Mouse (Mus musculus): Measurements from ENCODE around the gene Sv2b. TPM values are rescaled to one million over a fixed set of nuclear protein-coding genes. Genes with fewer than 3 reads are reported as not detected.
"Not testable (repeated sequence)": the region's sequence is repeated elsewhere in the genome, so short reads cannot be mapped to it uniquely, and the experiment has no call there.

The Sv2b gene
- total RNA-seq, 4 experiments from 2014 or later, result 309 to 345 (median 330) TPM

DNA sequence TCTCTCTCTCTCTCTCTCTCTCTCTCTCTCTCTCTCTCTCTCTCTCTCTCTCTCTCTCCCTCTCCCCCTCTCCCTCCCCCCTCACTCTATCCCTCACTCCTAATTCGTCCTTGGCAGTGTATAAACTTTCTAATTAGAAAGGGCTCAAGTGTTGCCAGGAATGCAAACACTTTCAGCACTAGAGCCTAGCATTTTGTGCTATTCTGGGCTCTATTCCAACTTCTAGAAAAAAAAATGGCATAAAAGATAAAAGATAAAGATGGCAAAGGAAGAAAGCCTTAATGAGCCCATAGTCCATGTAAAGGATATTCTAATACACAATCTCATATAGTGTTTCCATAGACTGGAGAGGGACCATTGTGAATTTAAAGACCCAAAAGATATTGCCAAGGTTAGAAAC lies 88.3 kb downstream of the Sv2b start:
- DNase-seq (ENCODE audit: low spot score in 2 of 2), result no peak

DNA sequence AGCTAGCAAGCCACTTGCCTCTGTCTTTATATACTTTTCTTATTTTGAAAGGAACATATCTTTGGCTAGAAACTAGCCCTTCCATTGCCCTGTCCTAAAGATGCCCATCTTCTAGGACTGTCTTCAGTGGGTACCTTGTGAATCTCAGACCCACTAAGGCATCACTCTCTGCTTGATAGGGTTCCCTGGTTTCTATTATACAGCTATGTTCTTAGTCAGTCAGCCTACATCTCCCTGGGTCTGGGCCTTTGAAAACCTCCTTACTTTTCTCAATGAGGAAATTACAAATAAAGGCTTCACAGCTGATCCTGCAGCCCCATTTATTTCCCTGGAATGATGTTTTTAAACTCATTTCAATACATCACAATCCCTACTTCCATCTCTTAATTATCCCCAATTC lies 88.8 kb downstream of the Sv2b start:
- DNase-seq (ENCODE audit: low spot score in 2 of 2), result no peak

GRCm38 (mm10) chr7:75216180-75216579 lies 92.9 kb downstream of the Sv2b start:
- no peak for DNase-seq (ENCODE audit: low spot score in 2 of 2)

DNA sequence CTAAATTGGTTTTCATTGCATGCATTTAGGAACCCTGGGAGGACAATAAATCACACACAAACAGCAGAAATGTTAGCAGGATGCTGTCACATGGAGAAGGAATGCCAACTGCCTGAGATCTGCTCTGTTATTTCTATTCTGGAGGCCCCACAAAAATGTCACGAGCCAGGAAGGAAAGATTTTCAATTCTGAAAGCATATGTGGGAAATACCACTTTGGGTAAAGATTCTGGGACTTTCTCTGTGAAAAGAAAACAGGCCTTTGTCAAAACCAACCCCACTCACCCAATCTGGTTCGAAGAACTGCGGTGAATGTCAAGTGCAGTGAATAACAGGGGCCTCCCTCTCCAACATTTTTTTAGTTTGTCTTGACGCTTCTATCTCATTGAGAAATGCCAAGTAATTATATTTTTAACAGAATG lies 99.8 kb downstream of the Sv2b start:
- DNase-seq (ENCODE audit: low spot score in 2 of 2), result peak in 1 of 2 experiments; percentile 67

DNA sequence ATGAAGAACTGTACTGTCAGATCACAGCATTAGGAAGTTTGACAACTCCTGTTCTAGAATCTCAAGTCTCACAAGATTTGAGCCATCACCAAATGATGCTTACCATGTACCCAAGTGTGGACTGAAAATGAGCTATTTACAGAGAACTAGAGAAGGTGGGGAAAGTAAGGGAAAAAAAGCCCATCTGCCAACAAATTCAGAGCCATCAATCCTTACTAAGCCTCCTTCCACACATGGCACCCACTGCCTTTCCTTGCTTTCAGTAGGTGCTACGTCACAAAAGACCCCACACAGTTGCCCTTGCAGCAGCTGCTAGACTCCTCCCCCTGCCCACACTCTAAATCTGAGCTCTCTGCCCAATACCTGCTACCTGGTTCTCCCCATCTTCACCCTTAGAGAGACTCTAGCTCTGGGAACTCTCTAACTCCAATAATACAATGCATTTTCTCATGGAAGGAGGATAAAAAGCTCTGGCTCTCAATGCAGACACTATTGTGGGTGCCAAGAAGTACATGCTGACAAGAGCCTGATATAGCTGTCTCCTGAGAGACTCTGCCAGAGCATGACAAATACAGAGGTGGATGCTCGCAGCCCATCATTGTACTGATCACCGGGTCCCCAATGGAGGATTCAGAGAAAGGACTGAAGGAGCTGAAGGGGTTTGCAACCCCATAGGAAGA lies 101.0 kb downstream of the Sv2b start:
- no peak for DNase-seq (ENCODE audit: low spot score in 2 of 2)

DNA sequence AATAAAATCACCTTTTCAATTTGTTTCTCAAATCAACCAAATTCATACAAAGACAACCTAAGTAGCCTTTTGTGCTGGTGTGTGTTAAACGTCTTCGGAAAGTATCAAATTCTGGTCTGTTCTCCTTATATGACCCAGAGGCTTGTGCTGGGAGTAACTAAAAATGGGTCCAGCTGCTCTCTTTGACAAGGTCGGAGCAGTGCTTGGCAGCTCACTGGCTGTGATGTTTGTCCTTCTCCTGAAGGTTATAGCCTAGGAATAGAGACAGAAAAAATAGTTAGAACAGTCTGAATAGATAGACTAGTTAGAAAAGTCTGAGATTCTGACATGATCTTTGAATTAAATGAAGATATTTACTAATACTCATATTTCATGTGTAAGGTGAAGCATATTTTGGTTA lies 102.4 kb downstream of the Sv2b start:
- DNase-seq (ENCODE audit: low spot score in 2 of 2), result no peak

DNA sequence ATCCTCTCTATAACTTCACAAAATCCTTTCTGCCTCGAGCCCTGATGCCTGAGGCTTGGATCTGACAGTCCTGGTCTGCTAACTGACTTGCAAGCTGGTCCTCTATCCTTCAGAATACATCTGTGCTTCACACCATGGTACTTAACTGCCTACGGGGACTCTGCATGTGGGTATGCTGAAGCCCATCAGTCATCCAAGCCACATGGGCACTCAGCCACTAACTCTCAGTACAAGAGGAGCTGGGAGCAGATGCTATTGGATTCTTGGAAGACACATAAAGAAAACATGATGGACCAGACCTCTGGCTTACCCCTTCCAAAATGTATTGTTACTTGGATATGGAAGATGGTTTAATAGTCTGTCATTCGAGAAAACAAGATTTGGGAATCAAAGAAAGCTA lies 103.7 kb downstream of the Sv2b start:
- DNase-seq (ENCODE audit: low spot score in 2 of 2), result no peak

- not testable (repeated sequence) for DNase-seq (ENCODE audit: low spot score in 2 of 2)
Observed at GRCm38 (mm10) chr7:75194919-75195230, 114.2 kb downstream of the Sv2b start.

- DNase-seq (ENCODE audit: low spot score in 2 of 2), result no peak
Observed at GRCm38 (mm10) chr7:75194158-75194918, 114.7 kb downstream of the Sv2b start.

GRCm38 (mm10) chr7:75190192-75190591 lies 118.9 kb downstream of the Sv2b start:
- DNase-seq (ENCODE audit: low spot score in 2 of 2), result no peak

DNA sequence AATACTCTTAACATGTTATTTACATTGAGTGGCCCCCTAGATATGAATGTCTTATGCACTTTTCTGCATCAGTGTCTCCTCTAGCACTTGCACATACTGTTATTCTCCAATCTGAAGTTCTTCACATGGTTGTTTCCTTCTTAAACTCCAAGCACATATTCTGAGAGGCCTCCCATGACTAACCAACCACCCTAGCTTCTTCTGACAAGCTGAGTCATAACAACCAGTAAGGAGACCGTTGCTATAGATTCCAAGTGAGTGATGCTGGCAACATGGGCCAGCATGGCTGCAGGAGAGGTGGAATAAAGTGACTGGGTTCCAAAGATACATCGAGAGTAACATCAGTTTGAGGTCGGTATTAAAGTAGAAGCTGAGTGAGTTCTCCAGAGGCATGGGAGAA lies 134.0 kb downstream of the Sv2b start:
- DNase-seq (ENCODE audit: low spot score in 2 of 2), result no peak

DNA sequence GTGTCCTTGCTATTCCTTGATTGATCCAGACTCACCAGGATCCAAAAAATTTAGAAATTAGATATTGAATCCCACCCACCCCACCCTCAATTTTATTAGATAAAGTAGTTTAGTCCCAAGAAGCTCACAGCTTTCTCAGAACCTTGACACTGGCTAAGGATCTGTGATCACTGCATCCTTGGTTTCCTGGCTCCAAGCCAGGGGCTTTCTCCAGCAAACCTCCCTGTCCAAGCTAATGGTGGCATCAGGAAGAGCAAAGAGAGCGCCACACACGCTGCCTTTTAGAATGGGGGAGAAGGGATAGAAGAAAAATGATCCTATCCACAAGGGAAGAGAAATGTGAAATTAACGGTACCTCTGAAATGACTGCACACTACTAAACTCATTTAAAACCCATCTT lies 141.6 kb downstream of the Sv2b start:
- no peak for DNase-seq (ENCODE audit: low spot score in 2 of 2)

- no peak for DNase-seq (ENCODE audit: low spot score in 2 of 2)
Observed at GRCm38 (mm10) chr7:75147174-75147573, 161.9 kb downstream of the Sv2b start.

DNA sequence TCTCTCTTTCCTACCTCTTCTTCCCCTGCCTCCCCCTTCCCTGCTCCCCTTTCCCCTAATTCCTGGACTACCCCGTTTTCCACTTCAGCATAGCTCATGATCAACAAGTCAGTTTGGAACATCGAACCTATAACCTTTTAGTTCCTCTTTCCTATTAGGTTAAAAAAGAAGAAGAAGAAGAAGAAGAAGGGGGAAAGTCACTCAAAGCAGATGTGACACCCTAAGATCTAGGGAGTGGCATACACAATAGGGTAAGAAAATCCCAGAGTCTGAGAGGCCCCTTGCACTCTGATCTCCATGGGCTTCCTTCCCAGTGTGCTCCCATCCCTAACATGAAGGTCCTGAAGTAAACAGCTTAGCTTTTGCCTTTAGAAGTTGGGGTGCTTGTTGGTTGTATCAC lies 166.3 kb downstream of the Sv2b start:
- DNase-seq (ENCODE audit: low spot score in 2 of 2), result no peak

- DNase-seq (ENCODE audit: low spot score in 2 of 2), result peak in 1 of 2 experiments; percentile 42
Observed at GRCm38 (mm10) chr7:75141919-75142700, 167.0 kb downstream of the Sv2b start.

- DNase-seq (ENCODE audit: low spot score in 2 of 2), result no peak
Observed at GRCm38 (mm10) chr7:75139306-75139705, 169.8 kb downstream of the Sv2b start.

DNA sequence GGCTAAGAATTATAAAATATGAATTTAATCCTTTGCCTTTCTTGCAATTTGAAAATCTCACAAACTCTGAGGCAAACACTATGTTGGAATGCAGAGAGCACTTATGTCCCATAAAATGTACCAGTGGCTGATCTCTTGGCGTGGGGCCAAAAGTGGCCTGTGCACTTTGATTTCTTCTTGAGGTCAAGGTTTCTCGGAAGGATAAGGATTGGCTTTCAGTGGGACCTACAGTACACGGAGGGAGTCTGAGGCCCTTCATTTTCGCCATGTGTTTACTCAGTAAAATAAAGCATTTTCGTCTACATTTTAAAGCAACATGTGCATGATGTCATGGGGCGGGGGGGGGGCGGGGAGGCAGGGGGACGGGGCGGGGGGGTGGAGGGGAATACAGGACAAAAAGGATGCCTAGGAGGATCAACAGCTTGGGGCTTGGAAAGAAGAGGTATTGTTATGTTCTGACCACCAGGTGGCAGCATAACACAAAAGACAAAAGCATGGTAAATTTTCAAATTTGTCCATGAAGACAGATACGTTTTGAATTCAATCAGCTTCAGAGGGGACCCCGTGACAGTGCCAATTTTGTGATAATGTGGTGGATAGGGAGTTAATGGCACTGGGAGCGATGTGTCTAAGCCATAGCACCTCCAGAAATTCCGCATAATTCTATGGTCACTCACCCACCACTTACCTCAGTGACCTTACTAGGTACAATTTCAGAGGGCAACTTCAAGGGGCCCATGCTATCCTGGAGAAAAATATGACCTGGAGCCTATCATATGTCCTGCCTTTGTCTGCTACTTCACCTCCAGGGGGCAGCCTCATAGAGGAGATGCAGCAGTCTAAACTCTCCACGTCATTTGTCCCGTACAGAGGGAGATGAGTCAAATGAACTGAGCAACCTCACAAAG lies 174.1 kb downstream of the Sv2b start:
- no peak for DNase-seq (ENCODE audit: low spot score in 2 of 2)

- DNase-seq (ENCODE audit: low spot score in 2 of 2), result no peak
Observed at GRCm38 (mm10) chr7:75128036-75128435, 181.0 kb downstream of the Sv2b start.

GRCm38 (mm10) chr7:75124067-75124466 lies 185.0 kb downstream of the Sv2b start:
- no peak for DNase-seq (ENCODE audit: low spot score in 2 of 2)

DNA sequence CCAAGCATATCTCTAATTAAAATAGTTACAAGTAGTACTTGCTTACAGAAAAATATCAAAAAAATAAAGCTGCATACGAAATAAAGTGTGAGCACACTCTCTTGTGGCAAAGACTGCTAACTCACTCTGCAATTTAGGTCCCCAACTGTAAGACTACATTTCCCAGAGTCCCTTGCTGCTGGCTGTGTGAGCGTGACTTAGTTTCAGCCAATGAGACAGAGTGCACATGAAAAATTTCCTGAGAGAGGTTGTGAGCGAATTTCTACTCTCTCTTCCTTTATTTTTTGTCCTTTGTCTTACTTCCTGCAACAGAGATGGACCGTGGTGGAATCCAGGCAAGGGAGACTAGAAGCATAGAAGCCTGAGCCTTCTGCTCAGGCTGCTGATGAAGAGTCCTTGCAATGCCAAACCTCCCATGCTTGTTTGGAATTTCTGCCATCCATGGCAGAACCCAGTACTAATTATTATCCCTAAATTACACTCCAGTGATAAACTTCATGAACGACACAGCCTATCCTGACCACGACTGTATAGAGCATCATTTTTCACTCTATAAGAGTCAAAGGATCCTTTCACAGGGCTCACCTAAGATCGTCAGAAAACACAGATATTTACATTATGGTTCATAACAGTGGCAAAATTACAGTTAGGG lies 190.9 kb downstream of the Sv2b start:
- DNase-seq (ENCODE audit: low spot score in 2 of 2), result no peak

DNA sequence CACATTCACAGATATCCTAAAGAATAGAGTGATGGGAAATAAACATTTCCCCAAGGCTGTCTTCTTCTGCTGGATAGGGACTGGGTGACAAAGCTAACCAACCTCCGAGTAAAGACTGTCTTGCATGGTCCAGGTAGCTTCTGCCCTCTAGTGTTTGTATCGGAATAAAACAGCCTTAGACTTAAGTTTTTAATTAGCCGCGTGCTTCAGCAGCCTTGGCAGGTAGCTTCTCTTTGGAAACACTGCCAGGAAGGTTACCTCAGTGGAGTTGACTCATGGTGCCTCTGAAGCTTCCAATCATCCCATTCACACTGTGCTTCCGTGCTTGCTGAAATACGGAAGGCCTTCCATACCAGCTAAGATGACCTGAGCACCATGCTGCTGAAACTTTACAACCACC lies 198.4 kb downstream of the Sv2b start:
- DNase-seq (ENCODE audit: low spot score in 2 of 2), result peak in 1 of 2 experiments; percentile 16

Measured in left cerebral cortex, adult 8-10 months (tissue).